Mouse (Mus musculus): Measurements from ENCODE around the gene Ube3b. TPM values are rescaled to one million over a fixed set of nuclear protein-coding genes. Genes with fewer than 3 reads are reported as not detected.

Ube3b gene
- 10.9 TPM for polyA plus RNA-seq (2014; fragmentation: Illumina TruSeq; extraction: RNeasy Lipid Tissue Mini Kit (QIAGEN cat#74804); ENCODE audit: low read depth, low replicate concordance)

DNA sequence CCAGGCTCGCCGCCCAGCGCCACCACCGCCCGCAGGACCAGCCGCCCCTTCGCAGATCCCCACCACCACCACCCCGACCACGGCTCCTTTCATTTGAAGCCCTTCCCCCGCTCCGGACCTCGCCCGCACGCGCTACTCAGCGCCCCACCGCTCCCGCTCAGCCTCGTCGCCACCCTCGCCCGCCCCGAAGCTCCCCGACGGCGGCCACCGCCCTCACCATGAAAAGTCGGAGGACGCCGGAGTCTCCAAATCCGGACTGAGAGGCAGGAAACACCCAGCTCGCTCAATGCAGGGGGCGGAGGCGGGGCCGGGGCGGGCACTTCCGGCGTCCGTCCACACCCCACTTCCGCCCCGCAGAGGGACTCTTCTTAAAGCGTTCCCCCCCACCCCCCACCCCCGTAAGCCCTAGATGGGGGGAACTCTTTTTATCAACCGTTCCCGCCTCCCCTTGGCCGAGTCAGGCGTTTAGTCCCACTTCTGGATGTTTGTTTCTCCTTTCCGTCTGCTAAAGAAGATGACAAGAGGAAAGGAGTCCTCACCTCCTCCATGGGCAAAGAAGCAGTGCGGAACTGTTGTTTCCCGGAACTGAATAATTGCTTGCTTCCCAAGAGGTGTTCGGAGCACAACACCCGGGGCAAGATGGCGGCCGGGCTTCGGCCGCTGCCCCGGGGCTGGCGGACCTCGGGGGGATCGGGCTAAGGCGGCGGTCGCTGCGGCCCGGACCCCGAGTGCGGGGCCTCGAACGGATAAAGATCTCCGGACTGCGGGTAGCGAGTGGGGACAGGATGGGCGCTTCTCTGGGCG, at the start of gene Ube3b, which contains the start of gene Kctd10:
Ube3b (plus strand) TSS at position 399 of the 804 bp plus-strand sequence.
Kctd10 (minus strand) TSS at position 300 of the 804 bp plus-strand sequence.

GRCm38 (mm10) chr5:114443566-114444367, 63.4 kb downstream of the Ube3b start, which contains the start of the genes Mmab and Mvk:
TSS of gene Mmab (minus strand) at chr5:114444060.
TSS of gene Mvk (plus strand) at chr5:114444269.

Other genes with a start within 250 kb of the Ube3b start
- gene Acacb, start 234.1 kb upstream of the Ube3b start, polyA plus RNA-seq (2014; fragmentation: Illumina TruSeq; extraction: RNeasy Lipid Tissue Mini Kit (QIAGEN cat#74804); ENCODE audit: low read depth, low replicate concordance): 0.29 TPM
- gene Foxn4, start 106.8 kb upstream of the Ube3b start, polyA plus RNA-seq (2014; fragmentation: Illumina TruSeq; extraction: RNeasy Lipid Tissue Mini Kit (QIAGEN cat#74804); ENCODE audit: low read depth, low replicate concordance): not detected
- gene Myo1h, start 91.4 kb upstream of the Ube3b start, polyA plus RNA-seq (2014; fragmentation: Illumina TruSeq; extraction: RNeasy Lipid Tissue Mini Kit (QIAGEN cat#74804); ENCODE audit: low read depth, low replicate concordance): 0.49 TPM
- 18.8 TPM for gene Kctd10, start 99 bp upstream of the Ube3b start, polyA plus RNA-seq (2014; fragmentation: Illumina TruSeq; extraction: RNeasy Lipid Tissue Mini Kit (QIAGEN cat#74804); ENCODE audit: low read depth, low replicate concordance)
- gene Mmab, start 63.5 kb downstream of the Ube3b start, polyA plus RNA-seq (2014; fragmentation: Illumina TruSeq; extraction: RNeasy Lipid Tissue Mini Kit (QIAGEN cat#74804); ENCODE audit: low read depth, low replicate concordance): 1.3 TPM
- not detected for gene Mvk, start 63.7 kb downstream of the Ube3b start, polyA plus RNA-seq (2014; fragmentation: Illumina TruSeq; extraction: RNeasy Lipid Tissue Mini Kit (QIAGEN cat#74804); ENCODE audit: low read depth, low replicate concordance)
- 1.1 TPM for gene Fam222a, start 187.4 kb downstream of the Ube3b start, polyA plus RNA-seq (2014; fragmentation: Illumina TruSeq; extraction: RNeasy Lipid Tissue Mini Kit (QIAGEN cat#74804); ENCODE audit: low read depth, low replicate concordance)

Data from testis, adult 10 weeks (tissue).